In genomic region chr11:5740599-5740964, GRCm38 (mm10) we compare ENCODE assay signal across 8 mouse cellular contexts. TPM values are rescaled to one million over a fixed set of nuclear protein-coding genes. Genes with fewer than 3 reads are reported as not detected.
A peak's percentile ranks its signal among the peaks of the same experiment; 100 is the strongest.
DNase-seq lines count a peak whose midpoint lies in the region; ATAC-seq and TF ChIP-seq lines count a peak whose summit lies in the region.

No protein-coding gene starts in this region.

- peak overlapping the region; percentile 99 for H3K9ac ChIP-seq in intestine, postnatal 0 days (ENCODE audit: low read depth, low read length)
- peak overlapping the region; percentile 88 for H3K9ac ChIP-seq in midbrain, embryonic 12.5 days (replicated peaks)

- DNase-seq in gastrocnemius, postnatal 14 days: peak; percentile 40
- no peak for DNase-seq in gastrocnemius, postnatal 10 days
- peak; percentile 51 for DNase-seq in CD4-positive, CD25-positive, alpha-beta regulatory T cell, adult 2 months (ENCODE audit: low read depth, low spot score)
- no peak for DNase-seq in adrenal gland, adult (ENCODE audit: inconsistent age in 2 of 2, low spot score in 1 of 2)
- DNase-seq in urinary bladder, postnatal 4 days (ENCODE audit: low spot score in 2 of 2): no peak

- H3K27me3 ChIP-seq in intestine, postnatal 0 days (replicated peaks; ENCODE audit: control insufficient read depth, insufficient read depth, low read length): no peaks in the 10 kb centered on the region
- H3K27me3 ChIP-seq in midbrain, embryonic 12.5 days: no peaks in the 10 kb centered on the region

- peak overlapping the region; percentile 87 for H3K4me2 ChIP-seq in intestine, postnatal 0 days (replicated peaks; ENCODE audit: low read depth)
- peak overlapping the region; percentile 97 for H3K4me2 ChIP-seq in midbrain, embryonic 12.5 days (replicated peaks)

- no peaks in the 10 kb centered on the region for H3K9me3 ChIP-seq in intestine, postnatal 0 days (ENCODE audit: control insufficient read depth)
- no peaks in the 10 kb centered on the region for H3K9me3 ChIP-seq in midbrain, embryonic 12.5 days

- H3K4me3 ChIP-seq in embryonic fibroblast, embryonic 13.5 days (ENCODE audit: insufficient read depth, low read length): peak overlapping the region; percentile 62
- H3K4me3 ChIP-seq in intestine, postnatal 0 days (ENCODE audit: low read depth, low read length): peak overlapping the region; percentile 95
- H3K4me3 ChIP-seq in midbrain, embryonic 12.5 days: peak overlapping the region; percentile 71

- intact Hi-C loops in gastrocnemius, postnatal 14 days (cut with DNase I; ENCODE audit: low total_unique reads): no loop called here

- H3K4me1 ChIP-seq in embryonic fibroblast, embryonic 13.5 days (ENCODE audit: control insufficient read depth, insufficient read depth, low read length): peaks cover 10% of the 10 kb centered on the region
- 0 out of 2 replicates have a peak, but pooled peaks cover 6% of the 10 kb centered on the region for H3K4me1 ChIP-seq in intestine, postnatal 0 days (replicated peaks; ENCODE audit: control insufficient read depth, insufficient read depth, low read length)
- peaks cover 7% of the 10 kb centered on the region; the same call in 1 of the 2 replicates for H3K4me1 ChIP-seq in midbrain, embryonic 12.5 days

- TF ChIP-seq POLR2A in embryonic fibroblast, embryonic 13.5 days (IDR thresholded peaks at IDR 0.05; ENCODE audit: low read depth, low read length): no peak

- TF ChIP-seq CTCF in embryonic fibroblast, embryonic 13.5 days (IDR thresholded peaks at IDR 0.05; ENCODE audit: borderline replicate concordance, insufficient read depth, low read length): no peak
- no peak for TF ChIP-seq CTCF in intestine, postnatal 0 days (IDR thresholded peaks at IDR 0.05; ENCODE audit: low read depth)

- 3% methylated on average over 21 of the region's 26 CpGs for WGBS in intestine, postnatal 0 days
- WGBS in midbrain, embryonic 12.5 days: 3% methylated on average over 26 of the region's 26 CpGs

- peak overlapping the region; percentile 28; the same call in 1 of the 2 replicates for H3K27ac ChIP-seq in embryonic fibroblast, embryonic 13.5 days (ENCODE audit: insufficient read depth, low read length)
- peak overlapping the region; percentile 98 for H3K27ac ChIP-seq in intestine, postnatal 0 days (ENCODE audit: low read depth, low read length)
- peak overlapping the region; percentile 49 for H3K27ac ChIP-seq in midbrain, embryonic 12.5 days (replicated peaks)

- ATAC-seq in intestine, postnatal 0 days: peak; percentile 28; the same call in 1 of the 2 replicates
- peak; percentile 84 for ATAC-seq in midbrain, embryonic 12.5 days (ENCODE audit: low FRiP score, low read depth)

- no peaks in the 10 kb centered on the region for H3K36me3 ChIP-seq in intestine, postnatal 0 days (ENCODE audit: control insufficient read depth, insufficient read depth)
- no peaks in the 10 kb centered on the region for H3K36me3 ChIP-seq in midbrain, embryonic 12.5 days

RNA-seq across cellular contexts. Expression of gene Urgcp, which starts 21.6 kb away (rescaled TPM):
- 10 to 100 TPM; 32.7 to 38.4 TPM for total RNA-seq in gastrocnemius, postnatal 14 days (2021)
- total RNA-seq in gastrocnemius, postnatal 10 days (2021): 10 to 100 TPM; 29.1 to 42.0 TPM
- polyA plus RNA-seq in embryonic fibroblast, embryonic 13.5 days (2011; ENCODE audit: insufficient read length, low read depth, missing spikeins): 18.5 and 19.7 TPM in 2 replicates
- polyA plus RNA-seq in intestine, postnatal 0 days (2015; fragmentation: Nextera tagmentation; extraction: Ambion mirVana): 15.4 and 19.0 TPM in 2 replicates
- 25.1 and 25.8 TPM in 2 replicates for polyA plus RNA-seq in midbrain, embryonic 12.5 days (2016; fragmentation: Nextera tagmentation; extraction: Ambion mirVana)

RNA-seq across cellular contexts. Expression of gene Mrps24, which starts 25.1 kb away (rescaled TPM):
- 10 to 100 TPM; 83.5 to 84.2 TPM for total RNA-seq in gastrocnemius, postnatal 14 days (2021)
- 10 to 100 TPM; 84.8 to 90.6 TPM for total RNA-seq in gastrocnemius, postnatal 10 days (2021)
- 40.2 and 41.9 TPM in 2 replicates for polyA plus RNA-seq in embryonic fibroblast, embryonic 13.5 days (2011; ENCODE audit: insufficient read length, low read depth, missing spikeins)
- polyA plus RNA-seq in intestine, postnatal 0 days (2015; fragmentation: Nextera tagmentation; extraction: Ambion mirVana): 173 and 190 TPM in 2 replicates
- 154 and 158 TPM in 2 replicates for polyA plus RNA-seq in midbrain, embryonic 12.5 days (2016; fragmentation: Nextera tagmentation; extraction: Ambion mirVana)

RNA-seq across cellular contexts. Expression of gene Dbnl, which starts 47.7 kb away (rescaled TPM):
- total RNA-seq in gastrocnemius, postnatal 14 days (2021): 10 to 100 TPM; 18.7 to 21.6 TPM
- total RNA-seq in gastrocnemius, postnatal 10 days (2021): 10 to 100 TPM; 23.6 to 27.1 TPM
- polyA plus RNA-seq in embryonic fibroblast, embryonic 13.5 days (2011; ENCODE audit: insufficient read length, low read depth, missing spikeins): 46.0 and 48.4 TPM in 2 replicates
- polyA plus RNA-seq in intestine, postnatal 0 days (2015; fragmentation: Nextera tagmentation; extraction: Ambion mirVana): 93.0 and 99.7 TPM in 2 replicates
- polyA plus RNA-seq in midbrain, embryonic 12.5 days (2016; fragmentation: Nextera tagmentation; extraction: Ambion mirVana): 148 and 149 TPM in 2 replicates

Comparison
In these comparisons a context has a peak if more than half of its experiments do, and no peak if none do; other contexts are left out.
1. DNase-seq: peak in gastrocnemius, postnatal 14 days (single experiment) and CD4-positive, CD25-positive, alpha-beta regulatory T cell, adult 2 months (single experiment); none in gastrocnemius, postnatal 10 days (single experiment), adrenal gland, adult (0 of 2) and urinary bladder, postnatal 4 days (0 of 2).
2. H3K27ac ChIP-seq: peak in every context shown above with its lines; median percentile 98 in intestine, postnatal 0 days; 49 in midbrain, embryonic 12.5 days; 28 in embryonic fibroblast, embryonic 13.5 days.
3. Peak in every context shown above with its lines, with median percentiles within 50 percentile points of each other: H3K4me3 ChIP-seq.